ENCODE assay signal across 9 mouse cellular contexts in the genomic region with DNA sequence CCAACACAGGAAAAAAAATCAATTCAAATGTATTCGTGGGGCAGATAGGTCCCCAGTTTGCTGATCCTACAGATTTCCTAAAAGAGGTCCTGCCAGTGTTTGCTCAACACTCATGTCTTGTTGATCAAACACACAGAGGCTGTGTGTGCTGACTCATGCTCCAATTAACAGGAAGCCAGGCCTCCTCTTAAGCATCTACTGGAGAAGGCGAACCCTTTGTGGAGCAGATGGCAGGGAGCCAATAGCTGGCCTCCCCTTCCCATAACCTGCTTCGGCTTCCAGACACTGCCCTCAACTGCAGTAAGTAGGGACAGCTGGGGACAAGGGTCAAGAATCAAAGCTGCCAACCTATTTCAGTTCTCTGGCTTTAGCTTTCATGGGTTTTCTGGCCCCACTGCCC. TPM values are rescaled to one million over a fixed set of nuclear protein-coding genes. Genes with fewer than 3 reads are reported as not detected.
A peak's percentile ranks its signal among the peaks of the same experiment; 100 is the strongest.
DNase-seq lines count a peak whose midpoint lies in the region; ATAC-seq and TF ChIP-seq lines count a peak whose summit lies in the region.
"Had no signal": no experiment of that assay in that cellular context is flagged by ENCODE, and none has a peak within 500 bp of the region (broad histone marks: within the 10 kb centered on the region; RNA-seq: fewer than 3 reads in every experiment).

No protein-coding gene starts in this region.

- H3K4me2 ChIP-seq in heart, embryonic 13.5 days = no peak overlapping the region
- H3K4me2 ChIP-seq: limb, embryonic 15.5 days had no signal

- 0 out of 2 replicates have a peak, but pooled peaks have one; percentile 22 for ATAC-seq in heart, embryonic 13.5 days (ENCODE audit: extremely low read depth, insufficient number of reproducible peaks, low FRiP score, low TSS enrichment)

- H3K9me3 ChIP-seq in heart, embryonic 13.5 days = peaks cover 7% of the 10 kb centered on the region

- H3K4me1 ChIP-seq in heart, embryonic 13.5 days = peaks cover 42% of the 10 kb centered on the region

- 20% methylated on average over 3 of the region's 3 CpGs for WGBS in heart, embryonic 13.5 days

- no peak overlapping the region for H3K4me3 ChIP-seq in heart, embryonic 13.5 days
- H3K4me3 ChIP-seq: limb, embryonic 15.5 days had no signal

- peak overlapping the region; percentile 62 for H3K27ac ChIP-seq in heart, embryonic 13.5 days (replicated peaks)

- TF ChIP-seq CTCF in brain, embryonic 14.5 days (IDR thresholded peaks at IDR 0.05; ENCODE audit: borderline replicate concordance, extremely low read depth, insufficient read depth, insufficient read length) = no peak

- 0 out of 2 replicates have a peak overlapping the region, but pooled peaks have one; percentile 24 for H3K9ac ChIP-seq in heart, embryonic 13.5 days
- H3K9ac ChIP-seq: limb, embryonic 15.5 days had no signal

- H3K36me3 ChIP-seq in heart, embryonic 13.5 days = peaks cover 14% of the 10 kb centered on the region

- TF ChIP-seq POLR2A in brain, embryonic 14.5 days (IDR thresholded peaks at IDR 0.05; ENCODE audit: borderline replicate concordance, extremely low read depth, insufficient read depth, insufficient read length, poor library complexity, severe bottlenecking) = no peak

- DNase-seq in layer of hippocampus, postnatal 10 days (ENCODE audit: low spot score in 2 of 2) = peak; percentile 42 to 48
- no peak for DNase-seq in layer of hippocampus, postnatal 25 days (ENCODE audit: extremely low spot score in 1 of 2, low spot score in 1 of 2)
- DNase-seq in brain, embryonic 14.5 days (ENCODE audit: low read depth) = peak; percentile 87
- DNase-seq in kidney, postnatal 25 days = peak; percentile 28 to 50
- peak; percentile 17 for DNase-seq in neural tube, embryonic 10.5 days (ENCODE audit: extremely low spot score, low spot score)
- DNase-seq in spleen, postnatal 14 days (ENCODE audit: low spot score in 2 of 2) = no peak
- no peak for DNase-seq in frontal cortex, adult 2 months (ENCODE audit: extremely low spot score in 1 of 2, low spot score in 1 of 2)

- H3K27me3 ChIP-seq in heart, embryonic 13.5 days (replicated peaks) = 0 out of 2 replicates have a peak, but pooled peaks cover 4% of the 10 kb centered on the region
- H3K27me3 ChIP-seq: limb, embryonic 15.5 days had no signal

RNA-seq across cellular contexts. Expression of a gene that starts 58.1 kb away (rescaled TPM):
- 10 to 100 TPM; 15.4 to 16.5 TPM for total RNA-seq in layer of hippocampus, postnatal 10 days (2021)
- 10 to 100 TPM; 10.1 to 11.8 TPM for total RNA-seq in layer of hippocampus, postnatal 25 days (2021)
- 6.0 and 10.0 TPM in 2 replicates for polyA plus RNA-seq in brain, embryonic 14.5 days (2012; rRNA removed)
- polyA plus RNA-seq in heart, embryonic 13.5 days (2015; fragmentation: Nextera tagmentation; extraction: Ambion mirVana) = 3.6 and 4.5 TPM in 2 replicates
- polyA plus RNA-seq in frontal cortex, adult 2 months (2012; rRNA removed) = 8.8 and 11.3 TPM in 2 replicates

Comparison
In these comparisons a context has a peak if more than half of its experiments do, and no peak if none do; other contexts are left out.
1. DNase-seq: peak in layer of hippocampus, postnatal 10 days (2 of 2), brain, embryonic 14.5 days (single experiment), kidney, postnatal 25 days (2 of 2) and neural tube, embryonic 10.5 days (single experiment); none in layer of hippocampus, postnatal 25 days (0 of 2), spleen, postnatal 14 days (0 of 2) and frontal cortex, adult 2 months (0 of 2).